Mouse (Mus musculus): ENCODE results near the gene Ocrl. TPM values are rescaled to one million over a fixed set of nuclear protein-coding genes. Genes with fewer than 3 reads are reported as not detected.

Ocrl gene
- polyA plus RNA-seq, 1 experiment from 2014 or later = 26.0 TPM

DNA sequence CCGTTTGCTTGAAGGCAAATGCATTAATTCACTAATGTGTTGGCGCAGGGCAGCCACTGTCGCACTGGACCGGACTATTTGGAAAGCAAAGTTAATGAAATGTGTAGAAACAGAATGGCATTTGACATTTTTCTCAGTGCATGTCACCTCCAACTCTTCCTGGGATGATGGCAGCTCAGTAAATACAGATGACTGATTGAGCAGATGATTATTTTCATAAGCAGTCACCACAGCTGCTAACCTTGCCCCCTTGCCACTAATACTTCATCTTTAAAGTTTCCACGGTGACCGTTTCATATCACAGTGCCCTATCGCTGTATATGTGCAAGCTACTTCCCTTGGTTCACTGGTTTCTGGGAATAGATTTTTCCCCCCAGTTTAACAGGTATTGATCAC is 1.4 kb downstream of the Ocrl start:
- Histone ChIP-seq H3K4me2 (ENCODE audit: low read depth, low read length, severe bottlenecking) (no peak overlapping the region), H3K27me3 (ENCODE audit: control insufficient read depth, insufficient read depth, low read length) (no peaks in the 10 kb centered on the region), H3K9ac (ENCODE audit: low read length) (no peak overlapping the region), H3K36me3 (ENCODE audit: control insufficient read depth, insufficient read depth, low read length) (no peaks in the 10 kb centered on the region), H3K27ac (ENCODE audit: low read depth, low read length) (no peak overlapping the region), H3K4me3 (ENCODE audit: low read depth, low read length) (no peak overlapping the region), H3K9me3 (ENCODE audit: control insufficient read depth, low read length) (no peaks in the 10 kb centered on the region), H3K4me1 (replicated peaks; ENCODE audit: control insufficient read depth, insufficient read depth, low read length) (no peaks in the 10 kb centered on the region)
- ATAC-seq (replicated peaks; ENCODE audit: low FRiP score) (no peak), DNase-seq (ENCODE audit: low spot score) (no peak)
- 90% methylated on average over 7 of the region's 7 CpGs for WGBS

GRCm38 (mm10) chrX:47916831-47917230 is 4.6 kb downstream of the Ocrl start:
- Histone ChIP-seq H3K27me3 (ENCODE audit: control insufficient read depth, insufficient read depth, low read length) (no peaks in the 10 kb centered on the region), H3K27ac (ENCODE audit: low read depth, low read length) (no peak overlapping the region), H3K4me3 (ENCODE audit: low read depth, low read length) (no peak overlapping the region), H3K4me1 (replicated peaks; ENCODE audit: control insufficient read depth, insufficient read depth, low read length) (no peaks in the 10 kb centered on the region), H3K9ac (ENCODE audit: low read length) (no peak overlapping the region), H3K9me3 (ENCODE audit: control insufficient read depth, low read length) (no peaks in the 10 kb centered on the region), H3K36me3 (ENCODE audit: control insufficient read depth, insufficient read depth, low read length) (no peaks in the 10 kb centered on the region), H3K4me2 (ENCODE audit: low read depth, low read length, severe bottlenecking) (no peak overlapping the region)
- no peak for ATAC-seq (replicated peaks; ENCODE audit: low FRiP score)
- WGBS = 81% methylated on average over 1 of the region's 1 CpGs
- DNase-seq (ENCODE audit: low spot score) = no peak

GRCm38 (mm10) chrX:47920541-47920940 is 8.4 kb downstream of the Ocrl start:
- no peaks in the 10 kb centered on the region for H3K9me3 ChIP-seq (ENCODE audit: control insufficient read depth, low read length)
- 91% methylated on average over 5 of the region's 5 CpGs for WGBS
- ATAC-seq (replicated peaks; ENCODE audit: low FRiP score) (no peak), DNase-seq (ENCODE audit: low spot score) (no peak)
- H3K27ac ChIP-seq (ENCODE audit: low read depth, low read length) = no peak overlapping the region
- no peak overlapping the region for H3K4me3 ChIP-seq (ENCODE audit: low read depth, low read length)
- no peaks in the 10 kb centered on the region for H3K36me3 ChIP-seq (ENCODE audit: control insufficient read depth, insufficient read depth, low read length)
- no peaks in the 10 kb centered on the region for H3K27me3 ChIP-seq (ENCODE audit: control insufficient read depth, insufficient read depth, low read length)
- no peaks in the 10 kb centered on the region for H3K4me1 ChIP-seq (replicated peaks; ENCODE audit: control insufficient read depth, insufficient read depth, low read length)
- H3K4me2 ChIP-seq (ENCODE audit: low read depth, low read length, severe bottlenecking) = no peak overlapping the region
- H3K9ac ChIP-seq (ENCODE audit: low read length) = no peak overlapping the region

- ATAC-seq (replicated peaks; ENCODE audit: low FRiP score) = no peak
- H3K4me3 ChIP-seq (ENCODE audit: low read depth, low read length) = no peak overlapping the region
- WGBS = 76% methylated on average over 3 of the region's 3 CpGs
Observed at GRCm38 (mm10) chrX:47927981-47928380, 15.8 kb downstream of the Ocrl start.

GRCm38 (mm10) chrX:47930449-47930848 is 18.3 kb downstream of the Ocrl start:
- Histone ChIP-seq H3K27ac (ENCODE audit: low read depth, low read length) (no peak overlapping the region), H3K36me3 (ENCODE audit: control insufficient read depth, insufficient read depth, low read length) (no peaks in the 10 kb centered on the region), H3K9ac (ENCODE audit: low read length) (no peak overlapping the region), H3K27me3 (ENCODE audit: control insufficient read depth, insufficient read depth, low read length) (no peaks in the 10 kb centered on the region), H3K4me1 (replicated peaks; ENCODE audit: control insufficient read depth, insufficient read depth, low read length) (no peaks in the 10 kb centered on the region), H3K4me2 (ENCODE audit: low read depth, low read length, severe bottlenecking) (no peak overlapping the region), H3K9me3 (ENCODE audit: control insufficient read depth, low read length) (no peaks in the 10 kb centered on the region), H3K4me3 (ENCODE audit: low read depth, low read length) (no peak overlapping the region)
- no peak for DNase-seq (ENCODE audit: low spot score)
- no peak for ATAC-seq (replicated peaks; ENCODE audit: low FRiP score)
- 77% methylated on average over 3 of the region's 3 CpGs for WGBS

More at GRCm38 (mm10) chrX:47927981-47928380, 15.8 kb downstream of the Ocrl start:
- no peaks in the 10 kb centered on the region for H3K9me3 ChIP-seq (ENCODE audit: control insufficient read depth, low read length)
- H3K4me1 ChIP-seq (replicated peaks; ENCODE audit: control insufficient read depth, insufficient read depth, low read length) = no peaks in the 10 kb centered on the region
- no peak overlapping the region for H3K9ac ChIP-seq (ENCODE audit: low read length)
- H3K36me3 ChIP-seq (ENCODE audit: control insufficient read depth, insufficient read depth, low read length) = no peaks in the 10 kb centered on the region
- DNase-seq (ENCODE audit: low spot score) = no peak
- H3K27ac ChIP-seq (ENCODE audit: low read depth, low read length) = no peak overlapping the region
- H3K4me2 ChIP-seq (ENCODE audit: low read depth, low read length, severe bottlenecking) = no peak overlapping the region
- H3K27me3 ChIP-seq (ENCODE audit: control insufficient read depth, insufficient read depth, low read length) = no peaks in the 10 kb centered on the region

DNA sequence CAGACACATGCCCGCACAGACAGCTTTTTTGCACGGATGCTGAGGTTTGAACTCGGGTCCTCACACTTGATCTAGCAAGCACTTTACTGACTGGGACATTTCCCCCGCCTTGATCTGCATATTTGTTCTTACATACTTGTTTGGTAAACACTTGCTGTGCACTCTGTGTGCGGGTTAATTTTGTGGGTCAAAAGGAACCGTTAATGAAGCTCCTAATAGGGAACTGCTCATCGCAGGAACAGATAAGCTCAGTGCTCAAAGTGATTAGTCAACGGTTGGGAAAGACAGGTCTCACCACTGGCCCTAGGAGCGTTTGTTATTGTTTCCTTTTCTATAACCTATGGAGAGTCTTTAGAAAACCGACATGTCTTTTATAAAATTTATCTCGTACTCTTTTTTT is 22.2 kb downstream of the Ocrl start:
- WGBS = 88% methylated on average over 11 of the region's 11 CpGs
- DNase-seq (ENCODE audit: low spot score) (no peak), ATAC-seq (replicated peaks; ENCODE audit: low FRiP score) (no peak)
- Histone ChIP-seq H3K27me3 (ENCODE audit: control insufficient read depth, insufficient read depth, low read length) (no peaks in the 10 kb centered on the region), H3K4me2 (ENCODE audit: low read depth, low read length, severe bottlenecking) (no peak overlapping the region), H3K4me1 (replicated peaks; ENCODE audit: control insufficient read depth, insufficient read depth, low read length) (0 out of 2 replicates have a peak, but pooled peaks cover 2% of the 10 kb centered on the region), H3K9me3 (ENCODE audit: control insufficient read depth, low read length) (no peaks in the 10 kb centered on the region), H3K9ac (ENCODE audit: low read length) (no peak overlapping the region), H3K36me3 (ENCODE audit: control insufficient read depth, insufficient read depth, low read length) (no peaks in the 10 kb centered on the region), H3K27ac (ENCODE audit: low read depth, low read length) (no peak overlapping the region), H3K4me3 (ENCODE audit: low read depth, low read length) (no peak overlapping the region)

GRCm38 (mm10) chrX:47936885-47937284 is 24.7 kb downstream of the Ocrl start:
- no peak overlapping the region for H3K27ac ChIP-seq (ENCODE audit: low read depth, low read length)
- H3K9ac ChIP-seq (ENCODE audit: low read length) = no peak overlapping the region
- H3K4me3 ChIP-seq (ENCODE audit: low read depth, low read length) = no peak overlapping the region
- WGBS = 70% methylated on average over 5 of the region's 5 CpGs
- no peaks in the 10 kb centered on the region for H3K27me3 ChIP-seq (ENCODE audit: control insufficient read depth, insufficient read depth, low read length)
- ATAC-seq (replicated peaks; ENCODE audit: low FRiP score) = no peak
- no peak for DNase-seq (ENCODE audit: low spot score)
- H3K36me3 ChIP-seq (ENCODE audit: control insufficient read depth, insufficient read depth, low read length) = no peaks in the 10 kb centered on the region
- H3K9me3 ChIP-seq (ENCODE audit: control insufficient read depth, low read length) = no peaks in the 10 kb centered on the region
- H3K4me1 ChIP-seq (replicated peaks; ENCODE audit: control insufficient read depth, insufficient read depth, low read length) = 0 out of 2 replicates have a peak, but pooled peaks cover 2% of the 10 kb centered on the region
- H3K4me2 ChIP-seq (ENCODE audit: low read depth, low read length, severe bottlenecking) = no peak overlapping the region

DNA sequence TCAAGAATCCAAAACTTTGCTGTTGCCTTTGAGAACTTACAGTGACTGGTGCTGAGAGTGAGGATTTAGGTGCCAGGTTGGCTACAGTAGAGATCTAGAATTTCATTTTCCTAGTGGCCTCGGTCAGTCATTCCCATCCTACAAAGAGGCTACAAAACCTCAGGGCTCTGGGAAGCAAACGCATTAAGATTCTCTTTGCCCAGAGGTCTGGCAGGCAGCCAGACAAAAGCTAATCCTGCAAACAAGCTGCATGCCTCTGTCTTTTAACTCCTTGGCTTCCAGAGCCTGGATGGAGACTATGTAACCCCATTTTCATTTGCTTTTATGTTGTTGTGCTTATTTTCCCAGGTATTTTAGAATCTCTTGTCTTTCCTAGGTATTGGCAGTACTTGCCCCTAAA is 25.6 kb downstream of the Ocrl start:
- Histone ChIP-seq H3K36me3 (ENCODE audit: control insufficient read depth, insufficient read depth, low read length) (no peaks in the 10 kb centered on the region), H3K4me1 (replicated peaks; ENCODE audit: control insufficient read depth, insufficient read depth, low read length) (0 out of 2 replicates have a peak, but pooled peaks cover 2% of the 10 kb centered on the region), H3K27ac (ENCODE audit: low read depth, low read length) (no peak overlapping the region), H3K27me3 (ENCODE audit: control insufficient read depth, insufficient read depth, low read length) (no peaks in the 10 kb centered on the region), H3K4me2 (ENCODE audit: low read depth, low read length, severe bottlenecking) (no peak overlapping the region), H3K4me3 (ENCODE audit: low read depth, low read length) (no peak overlapping the region), H3K9ac (ENCODE audit: low read length) (no peak overlapping the region), H3K9me3 (ENCODE audit: control insufficient read depth, low read length) (no peaks in the 10 kb centered on the region)
- DNase-seq (ENCODE audit: low spot score) (peak; percentile 58), ATAC-seq (replicated peaks; ENCODE audit: low FRiP score) (no peak)
- 24% methylated on average over 2 of the region's 2 CpGs for WGBS

DNA sequence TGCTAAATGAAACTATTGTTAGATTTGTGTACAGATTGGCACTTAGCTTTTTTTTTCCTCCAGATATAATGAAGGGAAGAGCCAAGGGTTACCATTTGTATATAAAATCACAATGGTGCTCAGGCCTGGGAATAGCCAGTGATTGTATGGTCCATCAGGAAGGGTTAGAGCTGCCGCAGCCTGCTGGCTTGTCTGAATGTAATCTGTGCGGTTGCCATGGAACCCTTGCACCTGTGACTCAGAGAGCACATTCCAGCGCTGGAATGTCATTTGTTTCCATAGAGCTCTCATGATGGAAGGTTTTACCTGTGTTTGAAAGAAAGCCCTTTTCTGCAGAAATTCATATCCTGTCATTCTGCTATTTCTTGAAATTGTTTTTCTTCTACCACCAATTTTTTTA is 37.5 kb downstream of the Ocrl start:
- peak; percentile 64; the same call in 1 of the 2 replicates for ATAC-seq (replicated peaks; ENCODE audit: low FRiP score)
- Histone ChIP-seq H3K4me3 (ENCODE audit: low read depth, low read length) (no peak overlapping the region), H3K4me2 (ENCODE audit: low read depth, low read length, severe bottlenecking) (no peak overlapping the region), H3K27ac (ENCODE audit: low read depth, low read length) (no peak overlapping the region), H3K27me3 (ENCODE audit: control insufficient read depth, insufficient read depth, low read length) (no peaks in the 10 kb centered on the region), H3K9ac (ENCODE audit: low read length) (no peak overlapping the region), H3K36me3 (ENCODE audit: control insufficient read depth, insufficient read depth, low read length) (no peaks in the 10 kb centered on the region), H3K4me1 (replicated peaks; ENCODE audit: control insufficient read depth, insufficient read depth, low read length) (no peaks in the 10 kb centered on the region), H3K9me3 (ENCODE audit: control insufficient read depth, low read length) (no peaks in the 10 kb centered on the region)
- WGBS = 22% methylated on average over 3 of the region's 3 CpGs
- no peak for DNase-seq (ENCODE audit: low spot score)
